Mouse (Mus musculus): ENCODE measurements around the gene Msn. TPM values are rescaled to one million over a fixed set of nuclear protein-coding genes. Genes with fewer than 3 reads are reported as not detected.

Gene Msn
- polyA plus RNA-seq, 1 experiment from 2014 or later, result 107 TPM

GRCm38 (mm10) chrX:96134243-96134661 lies 38.4 kb downstream of the Msn start:
- Histone ChIP-seq H3K4me2 (ENCODE audit: low read depth, low read length, severe bottlenecking) (no peak overlapping the region), H3K4me3 (ENCODE audit: low read depth, low read length) (no peak overlapping the region), H3K36me3 (ENCODE audit: control insufficient read depth, insufficient read depth, low read length) (no peaks in the 10 kb centered on the region), H3K9me3 (ENCODE audit: control insufficient read depth, low read length) (no peaks in the 10 kb centered on the region), H3K27ac (ENCODE audit: low read depth, low read length) (no peak overlapping the region), H3K4me1 (replicated peaks; ENCODE audit: control insufficient read depth, insufficient read depth, low read length) (no peaks in the 10 kb centered on the region), H3K27me3 (ENCODE audit: control insufficient read depth, insufficient read depth, low read length) (no peaks in the 10 kb centered on the region), H3K9ac (ENCODE audit: low read length) (no peak overlapping the region)
- ATAC-seq (replicated peaks; ENCODE audit: low FRiP score) (no peak), DNase-seq (ENCODE audit: low spot score) (no peak)
- WGBS, result 81% methylated on average over 5 of the region's 5 CpGs

- WGBS, result 83% methylated on average over 6 of the region's 6 CpGs
- H3K9me3 ChIP-seq (ENCODE audit: control insufficient read depth, low read length), result no peaks in the 10 kb centered on the region
- ATAC-seq (replicated peaks; ENCODE audit: low FRiP score) (no peak), DNase-seq (ENCODE audit: low spot score) (no peak)
- no peaks in the 10 kb centered on the region for H3K36me3 ChIP-seq (ENCODE audit: control insufficient read depth, insufficient read depth, low read length)
- H3K27ac ChIP-seq (ENCODE audit: low read depth, low read length), result no peak overlapping the region
- H3K9ac ChIP-seq (ENCODE audit: low read length), result no peak overlapping the region
- no peak overlapping the region for H3K4me2 ChIP-seq (ENCODE audit: low read depth, low read length, severe bottlenecking)
- H3K4me1 ChIP-seq (replicated peaks; ENCODE audit: control insufficient read depth, insufficient read depth, low read length), result no peaks in the 10 kb centered on the region
- no peak overlapping the region for H3K4me3 ChIP-seq (ENCODE audit: low read depth, low read length)
- H3K27me3 ChIP-seq (ENCODE audit: control insufficient read depth, insufficient read depth, low read length), result no peaks in the 10 kb centered on the region
These were observed 39.2 kb downstream of the Msn start for GRCm38 (mm10) chrX:96134840-96135580.

DNA sequence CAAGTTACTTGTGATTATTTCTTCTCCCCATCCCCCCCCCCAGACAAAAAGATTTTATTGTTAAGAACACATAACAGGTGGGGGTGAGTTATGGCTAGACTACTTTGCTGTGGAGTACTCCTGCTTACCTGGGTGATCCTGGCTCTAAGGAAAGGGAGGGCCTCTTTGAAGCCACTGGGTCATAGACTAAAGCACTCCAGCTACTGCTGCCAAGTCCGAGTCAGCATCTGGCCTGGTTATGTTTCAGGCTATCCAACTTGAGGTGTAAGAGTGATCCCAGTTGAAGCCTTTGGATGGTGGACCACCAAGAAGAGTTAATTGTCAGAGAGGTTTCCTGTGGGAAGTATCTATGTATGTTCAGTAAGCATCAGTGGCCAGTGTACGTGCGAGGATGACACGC lies 39.7 kb downstream of the Msn start:
- Histone ChIP-seq H3K36me3 (ENCODE audit: control insufficient read depth, insufficient read depth, low read length) (no peaks in the 10 kb centered on the region), H3K9me3 (ENCODE audit: control insufficient read depth, low read length) (no peaks in the 10 kb centered on the region), H3K27me3 (ENCODE audit: control insufficient read depth, insufficient read depth, low read length) (no peaks in the 10 kb centered on the region), H3K27ac (ENCODE audit: low read depth, low read length) (no peak overlapping the region), H3K4me3 (ENCODE audit: low read depth, low read length) (no peak overlapping the region), H3K4me2 (ENCODE audit: low read depth, low read length, severe bottlenecking) (no peak overlapping the region), H3K9ac (ENCODE audit: low read length) (no peak overlapping the region), H3K4me1 (replicated peaks; ENCODE audit: control insufficient read depth, insufficient read depth, low read length) (no peaks in the 10 kb centered on the region)
- 93% methylated on average over 4 of the region's 4 CpGs for WGBS
- ATAC-seq (replicated peaks; ENCODE audit: low FRiP score) (no peak), DNase-seq (ENCODE audit: low spot score) (no peak)

- no peak overlapping the region for H3K4me2 ChIP-seq (ENCODE audit: low read depth, low read length, severe bottlenecking)
- H3K9ac ChIP-seq (ENCODE audit: low read length), result no peak overlapping the region
- no peak overlapping the region for H3K4me3 ChIP-seq (ENCODE audit: low read depth, low read length)
- no peaks in the 10 kb centered on the region for H3K36me3 ChIP-seq (ENCODE audit: control insufficient read depth, insufficient read depth, low read length)
- WGBS, result 89% methylated on average over 2 of the region's 2 CpGs
- no peaks in the 10 kb centered on the region for H3K27me3 ChIP-seq (ENCODE audit: control insufficient read depth, insufficient read depth, low read length)
- no peaks in the 10 kb centered on the region for H3K9me3 ChIP-seq (ENCODE audit: control insufficient read depth, low read length)
- DNase-seq (ENCODE audit: low spot score) (no peak), ATAC-seq (replicated peaks; ENCODE audit: low FRiP score) (no peak)
- H3K27ac ChIP-seq (ENCODE audit: low read depth, low read length), result no peak overlapping the region
- no peaks in the 10 kb centered on the region for H3K4me1 ChIP-seq (replicated peaks; ENCODE audit: control insufficient read depth, insufficient read depth, low read length)
These were observed 43.4 kb downstream of the Msn start for GRCm38 (mm10) chrX:96139262-96139661.

GRCm38 (mm10) chrX:96144960-96145488 lies 49.2 kb downstream of the Msn start:
- Histone ChIP-seq H3K27me3 (ENCODE audit: control insufficient read depth, insufficient read depth, low read length) (no peaks in the 10 kb centered on the region), H3K4me1 (replicated peaks; ENCODE audit: control insufficient read depth, insufficient read depth, low read length) (no peaks in the 10 kb centered on the region), H3K36me3 (ENCODE audit: control insufficient read depth, insufficient read depth, low read length) (no peaks in the 10 kb centered on the region), H3K4me3 (ENCODE audit: low read depth, low read length) (no peak overlapping the region), H3K27ac (ENCODE audit: low read depth, low read length) (no peak overlapping the region), H3K9ac (ENCODE audit: low read length) (no peak overlapping the region), H3K4me2 (ENCODE audit: low read depth, low read length, severe bottlenecking) (no peak overlapping the region), H3K9me3 (ENCODE audit: control insufficient read depth, low read length) (no peaks in the 10 kb centered on the region)
- no peak for DNase-seq (ENCODE audit: low spot score)
- ATAC-seq (replicated peaks; ENCODE audit: low FRiP score), result no peak
- WGBS, result 93% methylated on average over 3 of the region's 3 CpGs

- WGBS, result 86% methylated on average over 2 of the region's 2 CpGs
- no peak overlapping the region for H3K27ac ChIP-seq (ENCODE audit: low read depth, low read length)
- ATAC-seq (replicated peaks; ENCODE audit: low FRiP score) (no peak), DNase-seq (ENCODE audit: low spot score) (no peak)
- H3K27me3 ChIP-seq (ENCODE audit: control insufficient read depth, insufficient read depth, low read length), result no peaks in the 10 kb centered on the region
- H3K9ac ChIP-seq (ENCODE audit: low read length), result no peak overlapping the region
- H3K4me3 ChIP-seq (ENCODE audit: low read depth, low read length), result no peak overlapping the region
- no peaks in the 10 kb centered on the region for H3K4me1 ChIP-seq (replicated peaks; ENCODE audit: control insufficient read depth, insufficient read depth, low read length)
- H3K9me3 ChIP-seq (ENCODE audit: control insufficient read depth, low read length), result no peaks in the 10 kb centered on the region
- no peak overlapping the region for H3K4me2 ChIP-seq (ENCODE audit: low read depth, low read length, severe bottlenecking)
- no peaks in the 10 kb centered on the region for H3K36me3 ChIP-seq (ENCODE audit: control insufficient read depth, insufficient read depth, low read length)
These were observed 52.4 kb downstream of the Msn start for GRCm38 (mm10) chrX:96148217-96148616.

- Histone ChIP-seq H3K36me3 (ENCODE audit: control insufficient read depth, insufficient read depth, low read length) (no peaks in the 10 kb centered on the region), H3K4me2 (ENCODE audit: low read depth, low read length, severe bottlenecking) (no peak overlapping the region), H3K27me3 (ENCODE audit: control insufficient read depth, insufficient read depth, low read length) (no peaks in the 10 kb centered on the region), H3K9me3 (ENCODE audit: control insufficient read depth, low read length) (no peaks in the 10 kb centered on the region), H3K4me1 (replicated peaks; ENCODE audit: control insufficient read depth, insufficient read depth, low read length) (no peaks in the 10 kb centered on the region), H3K27ac (ENCODE audit: low read depth, low read length) (no peak overlapping the region), H3K9ac (ENCODE audit: low read length) (no peak overlapping the region), H3K4me3 (ENCODE audit: low read depth, low read length) (no peak overlapping the region)
- WGBS, result 86% methylated on average over 3 of the region's 3 CpGs
- ATAC-seq (replicated peaks; ENCODE audit: low FRiP score), result no peak
- DNase-seq (ENCODE audit: low spot score), result no peak
These were observed 57.5 kb downstream of the Msn start for GRCm38 (mm10) chrX:96153362-96153761.

GRCm38 (mm10) chrX:96157936-96158335 lies 62.1 kb downstream of the Msn start:
- H3K9me3 ChIP-seq (ENCODE audit: control insufficient read depth, low read length), result no peaks in the 10 kb centered on the region
- no peak overlapping the region for H3K4me2 ChIP-seq (ENCODE audit: low read depth, low read length, severe bottlenecking)
- no peaks in the 10 kb centered on the region for H3K4me1 ChIP-seq (replicated peaks; ENCODE audit: control insufficient read depth, insufficient read depth, low read length)
- H3K36me3 ChIP-seq (ENCODE audit: control insufficient read depth, insufficient read depth, low read length), result no peaks in the 10 kb centered on the region
- no peak overlapping the region for H3K27ac ChIP-seq (ENCODE audit: low read depth, low read length)
- ATAC-seq (replicated peaks; ENCODE audit: low FRiP score) (no peak), DNase-seq (ENCODE audit: low spot score) (no peak)
- no peak overlapping the region for H3K9ac ChIP-seq (ENCODE audit: low read length)
- H3K27me3 ChIP-seq (ENCODE audit: control insufficient read depth, insufficient read depth, low read length), result no peaks in the 10 kb centered on the region
- WGBS, result 94% methylated on average over 3 of the region's 3 CpGs
- no peak overlapping the region for H3K4me3 ChIP-seq (ENCODE audit: low read depth, low read length)

- Histone ChIP-seq H3K36me3 (ENCODE audit: control insufficient read depth, insufficient read depth, low read length) (no peaks in the 10 kb centered on the region), H3K9ac (ENCODE audit: low read length) (no peak overlapping the region), H3K4me1 (replicated peaks; ENCODE audit: control insufficient read depth, insufficient read depth, low read length) (no peaks in the 10 kb centered on the region), H3K9me3 (ENCODE audit: control insufficient read depth, low read length) (no peaks in the 10 kb centered on the region), H3K27me3 (ENCODE audit: control insufficient read depth, insufficient read depth, low read length) (no peaks in the 10 kb centered on the region), H3K4me2 (ENCODE audit: low read depth, low read length, severe bottlenecking) (no peak overlapping the region), H3K27ac (ENCODE audit: low read depth, low read length) (no peak overlapping the region), H3K4me3 (ENCODE audit: low read depth, low read length) (no peak overlapping the region)
- DNase-seq (ENCODE audit: low spot score) (no peak), ATAC-seq (replicated peaks; ENCODE audit: low FRiP score) (no peak)
- WGBS, result 83% methylated on average over 2 of the region's 2 CpGs
These were observed 66.7 kb downstream of the Msn start for GRCm38 (mm10) chrX:96162571-96162970.
